Mouse (Mus musculus) myocyte (in vitro differentiated cells): ENCODE results near the gene Mad1l1. TPM values are rescaled to one million over a fixed set of nuclear protein-coding genes. Genes with fewer than 3 reads are reported as not detected.

Experiments used
- H3K27me3 ChIP-seq: one replicate; pipeline ENCODE4 v1.6.1; 2011; ENCODE audit not compliant: control insufficient read depth, insufficient read depth, insufficient read length
- H3K36me3 ChIP-seq: one replicate; pipeline ENCODE4 v1.6.1; 2011; ENCODE audit not compliant: control insufficient read depth, insufficient read depth
- H3K4me2 ChIP-seq: one replicate; pipeline ENCODE4 v1.6.1; 2011; ENCODE audit warnings: low read depth, control low read depth
- H3K4me3 ChIP-seq: one replicate; pipeline ENCODE4 v1.5.1; 2011; ENCODE audit warnings: mild to moderate bottlenecking, control low read depth, moderate library complexity
- H3K79me2 ChIP-seq: one replicate; pipeline ENCODE4 v1.6.1; 2011; ENCODE audit not compliant: control insufficient read depth, insufficient read depth
- H3ac ChIP-seq: one replicate; pipeline ENCODE4 v1.6.1; 2011; ENCODE audit not compliant: control insufficient read depth, insufficient read length
- CEBPB ChIP-seq: IDR thresholded peaks from 2 replicates; pipeline ENCODE4 v1.6.1; 2011; ENCODE audit warnings: mild to moderate bottlenecking, moderate library complexity; ENCODE audit not compliant: poor library complexity, insufficient read depth, severe bottlenecking
- E2F4 ChIP-seq: IDR thresholded peaks from one replicate; pipeline ENCODE4 v1.6.1; 2011; ENCODE audit warnings: mild to moderate bottlenecking, control low read depth, moderate library complexity; ENCODE audit not compliant: insufficient read depth
- MAX ChIP-seq: IDR thresholded peaks from one replicate; pipeline ENCODE4 v1.6.1; 2011; ENCODE audit warnings: low read depth, mild to moderate bottlenecking, control low read depth
- MYOD1 ChIP-seq, 3 experiments: IDR thresholded peaks; one replicate each; pipeline ENCODE4 v1.6.1; 2011; ENCODE audit warnings: control low read depth in 2 of 3, low read depth in 2 of 3, mild to moderate bottlenecking in 2 of 3, moderate library complexity in 1 of 3; ENCODE audit not compliant: insufficient read length in 2 of 3, control insufficient read depth in 1 of 3
- MYOG ChIP-seq, 3 experiments: IDR thresholded peaks; one replicate each; pipeline ENCODE4 v1.6.1; 2011; ENCODE audit warnings: control low read depth in 2 of 3, low read depth in 2 of 3, mild to moderate bottlenecking in 2 of 3; ENCODE audit not compliant: insufficient read length in 2 of 3, control insufficient read depth in 1 of 3, insufficient read depth in 1 of 3
- POLR2A ChIP-seq: IDR thresholded peaks from one replicate; pipeline ENCODE4 v1.6.1; 2011; ENCODE audit warnings: low read depth, mild to moderate bottlenecking, control low read depth, moderate library complexity; ENCODE audit not compliant: insufficient read length
- POLR2AphosphoS2 ChIP-seq: IDR thresholded peaks from one replicate; pipeline ENCODE4 v1.6.1; 2011; ENCODE audit warnings: low read depth, control low read depth; ENCODE audit not compliant: insufficient read length
- REST ChIP-seq: IDR thresholded peaks from one replicate; pipeline ENCODE4 v1.6.1; 2011; ENCODE audit warnings: mild to moderate bottlenecking, control low read depth, moderate library complexity; ENCODE audit not compliant: insufficient read depth, insufficient read length
- SRF ChIP-seq: IDR thresholded peaks from one replicate; pipeline ENCODE4 v1.6.1; 2011; ENCODE audit warnings: low read depth; ENCODE audit not compliant: control insufficient read depth, insufficient read length
- TCF12 ChIP-seq: IDR thresholded peaks from one replicate; pipeline ENCODE4 v1.6.1; 2011; ENCODE audit warnings: mild to moderate bottlenecking, control low read depth; ENCODE audit not compliant: poor library complexity, insufficient read depth, severe bottlenecking
- TCF3 ChIP-seq: IDR thresholded peaks from one replicate; pipeline ENCODE4 v1.6.1; 2011; ENCODE audit warnings: low read depth, control low read depth; ENCODE audit not compliant: insufficient read length
- USF1 ChIP-seq: IDR thresholded peaks from one replicate; pipeline ENCODE4 v1.6.1; 2011; ENCODE audit warnings: low read depth, mild to moderate bottlenecking, control low read depth, moderate library complexity
- polyA plus RNA-seq: library from polyadenylated mRNA; unstranded; fragments of >200 nt; fragmentation: generic; extraction: Trizol; gene quantifications from one replicate; pipeline ENCODE4 v1.2.1, GENCODE M21; 2012; ENCODE audit warnings: missing spikeins

The Mad1l1 gene
- polyA plus RNA-seq, 1 experiment = 35.6 TPM

DNA sequence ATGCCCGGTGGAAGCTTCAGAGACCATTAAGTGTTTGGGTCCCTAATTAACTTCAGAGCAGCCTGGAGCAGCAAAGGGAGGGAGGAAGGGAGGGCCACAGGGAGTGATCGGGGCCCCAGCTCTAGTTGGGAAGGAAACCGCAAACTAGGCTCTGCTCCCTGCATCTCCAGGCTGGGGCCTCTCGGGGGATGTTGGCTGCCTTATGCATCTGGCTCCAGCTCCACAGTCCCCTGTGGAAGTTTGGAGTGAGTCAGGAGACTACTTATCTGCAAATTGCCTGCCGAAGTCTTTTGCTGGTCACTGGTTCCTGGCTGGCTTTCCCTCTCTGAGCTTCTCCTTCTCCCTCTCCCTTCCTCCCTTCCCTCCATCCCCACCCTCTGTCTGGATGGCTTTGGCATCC lies 357.0 kb downstream of the Mad1l1 start:
- Histone ChIP-seq H3K79me2 (no peaks in the 10 kb centered on the region), H3ac (no peak overlapping the region), H3K27me3 (peaks cover 12% of the 10 kb centered on the region), H3K4me2 (no peak overlapping the region), H3K36me3 (no peaks in the 10 kb centered on the region), H3K4me3 (no peak overlapping the region)
- TF ChIP-seq TCF3 = no peak
- no peak for TF ChIP-seq REST
- TF ChIP-seq CEBPB = no peak
- TF ChIP-seq MAX = no peak
- TF ChIP-seq E2F4 = no peak
- no peak for TF ChIP-seq SRF
- TF ChIP-seq MYOD1 (IDR thresholded peaks at IDR 0.05; ENCODE audit: control insufficient read depth in 1 of 3, insufficient read length in 2 of 3, low read depth in 2 of 3) = no peak
- TF ChIP-seq POLR2AphosphoS2 = no peak
- TF ChIP-seq USF1 = no peak
- no peak for TF ChIP-seq MYOG (IDR thresholded peaks at IDR 0.05; ENCODE audit: control insufficient read depth in 1 of 3, insufficient read depth in 1 of 3, insufficient read length in 2 of 3, low read depth in 2 of 3)
- no peak for TF ChIP-seq POLR2A
- TF ChIP-seq TCF12 = no peak

DNA sequence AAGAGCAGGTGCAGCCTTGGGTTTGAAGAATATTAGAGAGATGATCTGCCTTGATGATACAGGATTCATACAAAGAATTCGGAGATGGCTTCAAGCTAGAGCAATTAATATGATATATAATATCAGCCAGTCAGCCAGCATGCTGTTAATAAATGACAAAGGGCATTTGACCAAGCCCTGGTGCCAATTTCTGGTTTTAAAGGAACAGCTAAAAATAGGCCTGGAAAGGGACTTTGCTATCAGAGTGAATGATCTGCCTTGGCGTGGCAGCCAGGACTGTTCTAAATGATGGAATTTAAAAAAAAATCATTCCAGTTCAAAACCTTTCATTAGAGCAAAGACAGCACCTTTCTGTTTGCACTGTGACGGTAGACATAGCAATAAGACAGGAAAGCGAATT lies 361.6 kb downstream of the Mad1l1 start:
- TF ChIP-seq MYOD1 (IDR thresholded peaks at IDR 0.05; ENCODE audit: control insufficient read depth in 1 of 3, insufficient read length in 2 of 3, low read depth in 2 of 3) (no peak), TCF12 (no peak), POLR2AphosphoS2 (no peak), MYOG (IDR thresholded peaks at IDR 0.05; ENCODE audit: control insufficient read depth in 1 of 3, insufficient read depth in 1 of 3, insufficient read length in 2 of 3, low read depth in 2 of 3) (no peak), SRF (no peak), TCF3 (no peak), E2F4 (no peak), MAX (no peak), CEBPB (no peak), POLR2A (no peak), USF1 (no peak), REST (no peak)
- no peaks in the 10 kb centered on the region for H3K36me3 ChIP-seq
- no peak overlapping the region for H3K4me2 ChIP-seq

More for the DNA sequence above, 361.6 kb downstream of the Mad1l1 start:
- Histone ChIP-seq H3K79me2 (no peaks in the 10 kb centered on the region), H3ac (no peak overlapping the region), H3K27me3 (peaks cover 3% of the 10 kb centered on the region), H3K4me3 (no peak overlapping the region)

Other genes starting within 250 kb of the Mad1l1 start
- gene Nudt1, start 104 bp upstream of the Mad1l1 start, polyA plus RNA-seq = 18.2 TPM
- gene Mrm2, start 10.3 kb upstream of the Mad1l1 start, polyA plus RNA-seq = 10.0 TPM
- 50.5 TPM for gene Snx8, start 67.7 kb upstream of the Mad1l1 start, polyA plus RNA-seq
- 220 TPM for gene Eif3b, start 97.8 kb upstream of the Mad1l1 start, polyA plus RNA-seq
- 0.07 TPM for gene Gm4869, start 124.1 kb upstream of the Mad1l1 start, polyA plus RNA-seq
- 9.0 TPM for gene Chst12, start 184.0 kb upstream of the Mad1l1 start, polyA plus RNA-seq
- not detected for gene Grifin, start 243.5 kb upstream of the Mad1l1 start, polyA plus RNA-seq